Mouse (Mus musculus): Measurements from ENCODE around the gene Gm20388. TPM values are rescaled to one million over a fixed set of nuclear protein-coding genes. Genes with fewer than 3 reads are reported as not detected.
A peak's percentile ranks its signal among the peaks of the same experiment; 100 is the strongest.

Gm20388 gene
- total and polyA plus RNA-seq, 2 experiments from 2014 or later = 17.3 TPM; not detected in 1

GRCm38 (mm10) chr8:120739526-120739925 is 828.9 kb downstream of the Gm20388 start:
- Histone ChIP-seq H3K36me3 (replicated peaks; ENCODE audit: control insufficient read depth, insufficient read depth, low read length) (no peaks in the 10 kb centered on the region), H3K4me2 (ENCODE audit: low read depth, low read length) (peak overlapping the region; percentile 92), H3K4me3 (ENCODE audit: low read depth, low read length) (no peak overlapping the region)

DNA sequence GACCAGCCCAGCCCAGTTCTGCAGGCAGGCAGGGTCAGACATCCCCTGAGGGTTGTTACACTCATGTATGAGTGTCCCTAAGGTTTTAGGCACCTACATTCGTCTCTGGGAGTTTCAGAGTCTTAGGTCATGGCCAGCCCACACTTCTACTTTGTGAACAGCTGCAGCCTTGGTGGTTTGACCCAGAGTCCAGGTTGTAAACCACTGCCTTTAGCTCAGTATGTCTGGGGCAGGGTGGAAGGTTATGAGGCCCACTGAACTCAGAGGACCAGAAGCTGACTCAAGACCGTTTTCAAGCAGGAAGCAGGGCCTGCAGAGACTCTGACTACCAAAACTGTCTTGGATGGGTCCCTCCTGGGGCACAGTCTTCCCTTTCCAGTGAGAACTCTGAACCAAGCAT is 829.9 kb downstream of the Gm20388 start:
- TF ChIP-seq CTCF (IDR thresholded peaks at IDR 0.05; ENCODE audit: low read depth) (no peak), EP300 (IDR thresholded peaks at IDR 0.05; ENCODE audit: low read depth) (no peak)
- H3K27me3 ChIP-seq (ENCODE audit: control insufficient read depth, insufficient read depth, low read length) = peaks cover 19% of the 10 kb centered on the region; the same call in 1 of the 2 replicates
- 53% methylated on average over 2 of the region's 2 CpGs for whole genome bisulfite sequencing
- H3K36me3 ChIP-seq (replicated peaks; ENCODE audit: control insufficient read depth, insufficient read depth, low read length) = no peaks in the 10 kb centered on the region
- no peak overlapping the region for H3K9ac ChIP-seq (replicated peaks; ENCODE audit: low read depth, low read length)
- no peaks in the 10 kb centered on the region for H3K4me1 ChIP-seq (ENCODE audit: control insufficient read depth, insufficient read depth)
- H3K4me3 ChIP-seq (ENCODE audit: low read depth, low read length) = no peak overlapping the region
- H3K4me2 ChIP-seq (ENCODE audit: low read depth, low read length) = no peak overlapping the region
- H3K9me3 ChIP-seq (replicated peaks; ENCODE audit: control insufficient read depth, low read length) = no peaks in the 10 kb centered on the region
- H3K27ac ChIP-seq (ENCODE audit: low read depth) = no peak overlapping the region
- ATAC-seq (ENCODE audit: insufficient read depth, low read depth) (no peak), DNase-seq (ENCODE audit: low spot score) (no peak)

More at GRCm38 (mm10) chr8:120739526-120739925, 828.9 kb downstream of the Gm20388 start:
- 63% methylated on average over 15 of the region's 15 CpGs for WGBS
- TF ChIP-seq EP300 (IDR thresholded peaks at IDR 0.05; ENCODE audit: low read depth) = no peak
- TF ChIP-seq CTCF (IDR thresholded peaks at IDR 0.05; ENCODE audit: low read depth) = no peak
- DNase-seq (ENCODE audit: low spot score) = no peak
- H3K9ac ChIP-seq (replicated peaks; ENCODE audit: low read depth, low read length) = no peak overlapping the region
- H3K27ac ChIP-seq (ENCODE audit: low read depth) = no peak overlapping the region
- H3K27me3 ChIP-seq (ENCODE audit: control insufficient read depth, insufficient read depth, low read length) = peaks cover 30% of the 10 kb centered on the region; the same call in 1 of the 2 replicates
- ATAC-seq (ENCODE audit: insufficient read depth, low read depth) = no peak
- no peaks in the 10 kb centered on the region for H3K9me3 ChIP-seq (replicated peaks; ENCODE audit: control insufficient read depth, low read length)
- no peaks in the 10 kb centered on the region for H3K4me1 ChIP-seq (ENCODE audit: control insufficient read depth, insufficient read depth)

DNA sequence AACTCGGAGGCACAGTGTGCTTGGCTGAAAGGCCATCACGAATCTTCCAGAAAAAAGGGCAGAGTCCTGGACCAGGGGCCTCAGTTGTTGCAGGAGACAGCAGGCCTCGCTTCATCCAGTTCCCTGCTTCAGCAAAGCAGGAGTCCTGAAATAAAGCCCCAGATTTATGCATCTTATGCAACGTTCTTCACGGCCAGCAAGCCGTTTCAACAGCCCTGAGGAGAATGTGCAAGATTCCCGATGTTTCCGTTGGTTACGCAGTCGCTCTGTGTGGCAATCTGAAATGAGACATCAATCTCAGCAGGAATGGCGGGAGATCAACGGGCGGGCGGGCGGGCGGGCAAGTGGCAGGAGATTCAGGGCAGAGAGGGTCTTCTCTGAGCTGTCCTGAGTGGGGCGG is 830.4 kb downstream of the Gm20388 start:
- Histone ChIP-seq H3K4me1 (ENCODE audit: control insufficient read depth, insufficient read depth) (no peaks in the 10 kb centered on the region), H3K27ac (ENCODE audit: low read depth) (no peak overlapping the region), H3K4me2 (ENCODE audit: low read depth, low read length) (no peak overlapping the region), H3K9ac (replicated peaks; ENCODE audit: low read depth, low read length) (no peak overlapping the region), H3K9me3 (replicated peaks; ENCODE audit: control insufficient read depth, low read length) (no peaks in the 10 kb centered on the region), H3K27me3 (ENCODE audit: control insufficient read depth, insufficient read depth, low read length) (peaks cover 18% of the 10 kb centered on the region; the same call in 1 of the 2 replicates), H3K36me3 (replicated peaks; ENCODE audit: control insufficient read depth, insufficient read depth, low read length) (no peaks in the 10 kb centered on the region), H3K4me3 (ENCODE audit: low read depth, low read length) (no peak overlapping the region)
- TF ChIP-seq CTCF (IDR thresholded peaks at IDR 0.05; ENCODE audit: low read depth) (no peak), EP300 (IDR thresholded peaks at IDR 0.05; ENCODE audit: low read depth) (no peak)
- 86% methylated on average over 17 of the region's 17 CpGs for WGBS
- ATAC-seq (ENCODE audit: insufficient read depth, low read depth) (no peak), DNase-seq (ENCODE audit: low spot score) (no peak)

- peaks cover 15% of the 10 kb centered on the region; the same call in 1 of the 2 replicates for H3K27me3 ChIP-seq (ENCODE audit: control insufficient read depth, insufficient read depth, low read length)
- no peaks in the 10 kb centered on the region for H3K36me3 ChIP-seq (replicated peaks; ENCODE audit: control insufficient read depth, insufficient read depth, low read length)
- H3K4me3 ChIP-seq (ENCODE audit: low read depth, low read length) = no peak overlapping the region
- WGBS = 84% methylated on average over 15 of the region's 15 CpGs
- no peak overlapping the region for H3K9ac ChIP-seq (replicated peaks; ENCODE audit: low read depth, low read length)
- TF ChIP-seq EP300 (IDR thresholded peaks at IDR 0.05; ENCODE audit: low read depth) (no peak), CTCF (IDR thresholded peaks at IDR 0.05; ENCODE audit: low read depth) (no peak)
- no peak for DNase-seq (ENCODE audit: low spot score)
- no peak for ATAC-seq (ENCODE audit: insufficient read depth, low read depth)
- no peak overlapping the region for H3K27ac ChIP-seq (ENCODE audit: low read depth)
- no peaks in the 10 kb centered on the region for H3K9me3 ChIP-seq (replicated peaks; ENCODE audit: control insufficient read depth, low read length)
- no peak overlapping the region for H3K4me2 ChIP-seq (ENCODE audit: low read depth, low read length)
- H3K4me1 ChIP-seq (ENCODE audit: control insufficient read depth, insufficient read depth) = no peaks in the 10 kb centered on the region
Measured at GRCm38 (mm10) chr8:120741815-120742530, 831.3 kb downstream of the Gm20388 start.

DNA sequence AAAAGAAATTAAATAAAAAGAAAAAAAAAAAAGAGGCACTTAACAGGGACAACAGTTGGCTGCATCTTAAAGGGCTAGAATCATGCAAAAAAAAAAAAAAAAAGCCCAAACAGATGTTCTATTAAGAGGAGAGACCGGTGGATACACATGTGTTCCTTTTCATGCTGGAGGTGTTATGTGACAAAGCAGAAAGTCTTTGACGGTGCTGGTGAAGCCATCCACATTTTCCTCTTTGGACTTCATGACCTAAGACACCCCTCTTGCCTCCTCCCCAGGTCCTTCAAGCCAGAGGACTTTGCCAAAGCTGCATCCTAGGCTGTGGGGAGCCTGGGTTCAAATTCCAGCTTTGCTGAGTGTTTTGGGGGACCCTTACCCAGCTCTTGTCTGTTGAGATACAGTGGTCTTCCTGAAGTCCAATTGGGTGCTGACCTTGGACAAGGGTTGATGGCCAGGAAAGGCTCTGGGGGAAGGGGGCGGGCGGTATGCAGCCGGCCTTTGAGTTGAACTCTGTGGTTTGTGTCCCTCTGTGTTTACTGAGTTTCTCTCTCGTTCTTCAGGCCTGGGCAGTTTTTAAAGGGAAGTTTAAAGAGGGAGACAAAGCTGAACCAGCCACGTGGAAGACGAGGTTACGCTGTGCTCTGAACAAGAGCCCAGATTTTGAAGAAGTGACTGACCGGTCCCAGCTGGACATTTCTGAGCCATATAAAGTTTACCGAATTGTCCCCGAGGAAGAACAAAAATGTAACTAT is 832.7 kb downstream of the Gm20388 start:
- ATAC-seq (ENCODE audit: insufficient read depth, low read depth) (peak; percentile 26; the same call in 1 of the 2 replicates), DNase-seq (ENCODE audit: low spot score) (no peak)
- Histone ChIP-seq H3K4me3 (ENCODE audit: low read depth, low read length) (no peak overlapping the region), H3K27ac (ENCODE audit: low read depth) (peak overlapping the region; percentile 64), H3K9ac (replicated peaks; ENCODE audit: low read depth, low read length) (no peak overlapping the region), H3K4me1 (ENCODE audit: control insufficient read depth, insufficient read depth) (no peaks in the 10 kb centered on the region), H3K4me2 (ENCODE audit: low read depth, low read length) (no peak overlapping the region), H3K9me3 (replicated peaks; ENCODE audit: control insufficient read depth, low read length) (no peaks in the 10 kb centered on the region), H3K27me3 (ENCODE audit: control insufficient read depth, insufficient read depth, low read length) (peaks cover 3% of the 10 kb centered on the region; the same call in 1 of the 2 replicates), H3K36me3 (replicated peaks; ENCODE audit: control insufficient read depth, insufficient read depth, low read length) (no peaks in the 10 kb centered on the region)
- 67% methylated on average over 12 of the region's 12 CpGs for WGBS
- TF ChIP-seq CTCF (IDR thresholded peaks at IDR 0.05; ENCODE audit: low read depth) = no peak
- no peak for TF ChIP-seq EP300 (IDR thresholded peaks at IDR 0.05; ENCODE audit: low read depth)
